Mouse (Mus musculus) CH12.LX (cell line): ENCODE results near the gene Gm20388. TPM values are rescaled to one million over a fixed set of nuclear protein-coding genes. Genes with fewer than 3 reads are reported as not detected.
A peak's percentile ranks its signal among the peaks of the same experiment; 100 is the strongest.

Experiments
- DNase-seq: peaks from one replicate; pipeline ENCODE4 v3.0.0-alpha.2; 2013; ENCODE audit errors: extremely low read depth
- H3K27ac ChIP-seq: 2 replicates; pipeline ENCODE4 v1.5.1; 2012; ENCODE audit warnings: low read depth, mild to moderate bottlenecking, control low read depth, moderate library complexity; ENCODE audit not compliant: insufficient read depth
- H3K27me3 ChIP-seq: replicated peaks from 2 replicates; pipeline ENCODE3; 2012; ENCODE audit warnings: inconsistent platforms
- H3K36me3 ChIP-seq, 2 experiments: replicated peaks in 1 of 2; 2 replicates each; pipeline versions ENCODE3 to v1.6.1; 2012; ENCODE audit warnings: inconsistent platforms in 1 of 2, low read length in 1 of 2, mild to moderate bottlenecking in 1 of 2, mixed read lengths in 1 of 2, moderate library complexity in 1 of 2; ENCODE audit not compliant: control insufficient read depth in 1 of 2, insufficient read depth in 1 of 2
- H3K4me1 ChIP-seq, 2 experiments: 2 replicates each; pipeline ENCODE4 v1.6.1; 2012; ENCODE audit warnings: inconsistent platforms in 1 of 2, moderate library complexity in 1 of 2; ENCODE audit not compliant: insufficient read depth in 2 of 2, control insufficient read depth in 1 of 2
- H3K4me2 ChIP-seq: 2 replicates; pipeline ENCODE4 v1.6.1; 2012; ENCODE audit warnings: low read depth, mild to moderate bottlenecking, control low read depth; ENCODE audit not compliant: poor library complexity, insufficient read depth, severe bottlenecking
- H3K4me3 ChIP-seq, 3 experiments: fragments of 150-350 bp in 1 of 3; sonication (generic) in 1 of 3; replicated peaks in 1 of 3; 2 replicates each; pipeline versions ENCODE3 to v1.5.1; 2011 to 2012; ENCODE audit warnings: low read depth in 2 of 3, low read length in 2 of 3, mild to moderate bottlenecking in 2 of 3, moderate library complexity in 2 of 3, control low read depth in 1 of 3, improper control_type of control experiment in 1 of 3, inconsistent platforms in 1 of 3, mixed read lengths in 1 of 3; ENCODE audit not compliant: poor library complexity in 1 of 3
- H3K79me2 ChIP-seq: replicated peaks from 2 replicates; pipeline ENCODE4 v1.6.1; 2012; ENCODE audit warnings: mild to moderate bottlenecking, moderate library complexity; ENCODE audit not compliant: control insufficient read depth, poor library complexity, insufficient read depth, severe bottlenecking; ENCODE audit errors: extremely low read depth
- H3K9ac ChIP-seq: 2 replicates; pipeline ENCODE4 v1.6.1; 2012; ENCODE audit warnings: low read depth, mild to moderate bottlenecking, control low read depth, moderate library complexity; ENCODE audit not compliant: insufficient read depth
- H3K9me3 ChIP-seq: replicated peaks from 2 replicates; pipeline ENCODE3; 2012; ENCODE audit warnings: low read length, inconsistent platforms, mixed read lengths
- CHD2 ChIP-seq: IDR thresholded peaks from 2 replicates; pipeline ENCODE4 v1.6.1; 2011; ENCODE audit warnings: low read length, improper control_type of control experiment
- CTCF ChIP-seq, 2 experiments: IDR thresholded peaks in 1 of 2; conservative IDR thresholded peaks in 1 of 2; 2 replicates each; pipeline ENCODE4 v1.5.1; 2011 to 2012; ENCODE audit warnings: low read depth in 2 of 2, low read length in 2 of 2, improper control_type of control experiment in 1 of 2, inconsistent platforms in 1 of 2, mild to moderate bottlenecking in 1 of 2, moderate library complexity in 1 of 2
- GABPA ChIP-seq: IDR thresholded peaks from 2 replicates; pipeline ENCODE4 v1.6.1; 2012; ENCODE audit warnings: low read depth, low read length, improper control_type of control experiment, inconsistent platforms; ENCODE audit not compliant: insufficient replicate concordance
- JUN ChIP-seq: IDR thresholded peaks from 2 replicates; pipeline ENCODE4 v1.6.1; 2011; ENCODE audit warnings: low read depth, mild to moderate bottlenecking, low read length, improper control_type of control experiment, moderate library complexity; ENCODE audit not compliant: insufficient read depth
- KAT2A ChIP-seq: IDR thresholded peaks from 2 replicates; pipeline ENCODE4 v1.6.1; 2012; ENCODE audit warnings: low read length, improper control_type of control experiment, inconsistent platforms; ENCODE audit not compliant: insufficient replicate concordance
- MAZ ChIP-seq: IDR thresholded peaks from 2 replicates; pipeline ENCODE4 v1.6.1; 2012; ENCODE audit warnings: low read depth, mild to moderate bottlenecking, inconsistent platforms, low read length, improper control_type of control experiment, moderate library complexity
- MEF2A ChIP-seq: IDR thresholded peaks from 2 replicates; pipeline ENCODE4 v1.6.1; 2014; ENCODE audit warnings: low read depth, mild to moderate bottlenecking, inconsistent platforms, low read length, improper control_type of control experiment, borderline replicate concordance
- MXI1 ChIP-seq: IDR thresholded peaks from 2 replicates; pipeline ENCODE4 v1.6.1; 2011; ENCODE audit warnings: mild to moderate bottlenecking, low read depth, low read length, improper control_type of control experiment
- NELFE ChIP-seq: IDR thresholded peaks from 2 replicates; pipeline ENCODE4 v1.6.1; 2011; ENCODE audit warnings: low read depth, low read length, improper control_type of control experiment
- NRF1 ChIP-seq: IDR thresholded peaks from 2 replicates; pipeline ENCODE4 v1.6.1; 2014; ENCODE audit warnings: low read depth, mild to moderate bottlenecking, inconsistent platforms, low read length, improper control_type of control experiment, moderate library complexity
- PAX5 ChIP-seq: IDR thresholded peaks from 2 replicates; pipeline ENCODE4 v1.6.1; 2012; ENCODE audit warnings: low read length, inconsistent platforms, mixed read lengths
- POLR2A ChIP-seq: IDR thresholded peaks from 2 replicates; pipeline ENCODE4 v1.6.1; 2011; ENCODE audit warnings: low read depth, mild to moderate bottlenecking, improper control_type of control experiment, low read length
- POLR2AphosphoS2 ChIP-seq: IDR thresholded peaks from 2 replicates; pipeline ENCODE4 v1.6.1; 2011; ENCODE audit warnings: low read depth, low read length, improper control_type of control experiment
- RAD21 ChIP-seq: IDR thresholded peaks from 2 replicates; pipeline ENCODE4 v1.6.1; 2011; ENCODE audit warnings: low read depth, mild to moderate bottlenecking, low read length, improper control_type of control experiment, moderate library complexity
- SMC3 ChIP-seq: IDR thresholded peaks from 2 replicates; pipeline ENCODE4 v1.6.1; 2011; ENCODE audit warnings: low read depth, low read length, improper control_type of control experiment
- USF1 ChIP-seq: IDR thresholded peaks from 2 replicates; pipeline ENCODE4 v1.6.1; 2014; ENCODE audit warnings: low read depth, mild to moderate bottlenecking, inconsistent platforms, low read length, improper control_type of control experiment
- USF2 ChIP-seq: conservative IDR thresholded peaks from 2 replicates; pipeline ENCODE4 v1.6.1; 2011; ENCODE audit warnings: low read depth, low read length, improper control_type of control experiment
- ZKSCAN1 ChIP-seq: IDR thresholded peaks from 2 replicates; pipeline ENCODE4 v1.6.1; 2012; ENCODE audit warnings: low read depth, inconsistent platforms, low read length, improper control_type of control experiment, borderline replicate concordance
- ZMIZ1 ChIP-seq: IDR thresholded peaks from 2 replicates; pipeline ENCODE4 v1.6.1; 2012; ENCODE audit warnings: low read depth, mild to moderate bottlenecking, inconsistent platforms, low read length, improper control_type of control experiment
- ZNF384 ChIP-seq: IDR thresholded peaks from 2 replicates; pipeline ENCODE4 v1.6.1; 2012; ENCODE audit warnings: low read depth, low read length, improper control_type of control experiment, inconsistent platforms
- dilution Hi-C: fragments of 300-500 bp; cut with MboI; formaldehyde crosslinking; loops from 2 replicates; pipeline ENCODE4 v1.14.3; 2020; ENCODE audit warnings: low sequenced_read_pairs; ENCODE audit not compliant: extremely low pct_unique_long_range_greater_than_20kb, extremely low pct_ligation_motif_present
- in situ Hi-C: fragments of 300-500 bp; cut with MboI; formaldehyde crosslinking; loops from 3 replicates; pipeline ENCODE4 v1.14.3; 2019; ENCODE audit warnings: low sequenced_read_pairs, low pct_ligation_motif_present, low pct_unique_long_range_greater_than_20kb, mixed read lengths
- polyA plus RNA-seq: library from polyadenylated mRNA; unstranded; fragments of >175 nt; gene quantifications from 2 replicates; pipeline ENCODE4 v1.2.1, GENCODE M21; 2012; ENCODE audit warnings: low read depth; ENCODE audit not compliant: insufficient read length
- total RNA-seq, 2 experiments: library from RNA; depleted of rRNA; stranded (reverse); fragments of 300-350 nt in 1 of 2; fragments of >200 nt in 1 of 2; gene quantifications; 2 replicates each; pipeline ENCODE4 v1.2.3; 2012 to 2014

Gene Gm20388
- total and polyA plus RNA-seq, 3 experiments, result 14.8 to 26.3 (median 22.2) TPM

DNA sequence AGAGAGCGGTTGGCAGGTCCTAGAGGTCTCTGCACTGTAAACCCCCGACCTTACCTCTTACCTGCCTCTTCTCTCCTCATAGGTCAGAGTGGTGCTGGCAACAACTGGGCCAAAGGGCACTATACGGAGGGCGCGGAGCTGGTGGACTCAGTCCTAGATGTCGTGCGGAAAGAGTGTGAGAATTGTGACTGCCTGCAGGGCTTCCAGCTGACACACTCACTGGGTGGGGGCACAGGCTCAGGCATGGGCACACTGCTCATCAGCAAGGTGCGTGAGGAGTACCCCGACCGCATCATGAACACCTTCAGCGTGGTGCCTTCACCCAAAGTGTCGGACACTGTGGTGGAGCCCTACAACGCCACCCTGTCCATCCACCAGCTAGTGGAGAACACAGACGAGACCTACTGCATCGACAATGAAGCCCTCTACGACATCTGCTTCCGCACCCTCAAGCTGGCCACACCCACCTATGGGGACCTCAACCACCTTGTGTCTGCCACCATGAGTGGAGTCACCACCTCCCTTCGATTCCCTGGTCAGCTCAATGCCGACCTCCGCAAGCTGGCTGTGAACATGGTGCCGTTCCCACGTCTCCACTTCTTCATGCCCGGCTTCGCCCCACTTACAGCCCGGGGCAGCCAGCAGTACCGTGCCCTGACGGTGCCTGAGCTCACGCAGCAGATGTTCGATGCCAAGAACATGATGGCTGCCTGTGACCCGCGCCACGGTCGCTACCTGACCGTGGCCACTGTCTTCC lies 3510.1 kb downstream of the Gm20388 start:
- Histone ChIP-seq H3K27me3 (no peaks in the 10 kb centered on the region), H3K4me2 (no peak overlapping the region), H3K36me3 (no peaks in the 10 kb centered on the region), H3K27ac (no peak overlapping the region), H3K9me3 (peaks cover 6% of the 10 kb centered on the region), H3K4me1 (peaks cover 0 to 15% of the 10 kb centered on the region in 2 experiments; a peak in 2 of 4 replicates), H3K9ac (no peak overlapping the region), H3K79me2 (no peaks in the 10 kb centered on the region), H3K4me3 (no peak overlapping the region)
- dilution Hi-C loops (no loop called here), in situ Hi-C loops (no loop called here)
- no peak for DNase-seq
- TF ChIP-seq NRF1, result no peak
- TF ChIP-seq MEF2A, result no peak

DNA sequence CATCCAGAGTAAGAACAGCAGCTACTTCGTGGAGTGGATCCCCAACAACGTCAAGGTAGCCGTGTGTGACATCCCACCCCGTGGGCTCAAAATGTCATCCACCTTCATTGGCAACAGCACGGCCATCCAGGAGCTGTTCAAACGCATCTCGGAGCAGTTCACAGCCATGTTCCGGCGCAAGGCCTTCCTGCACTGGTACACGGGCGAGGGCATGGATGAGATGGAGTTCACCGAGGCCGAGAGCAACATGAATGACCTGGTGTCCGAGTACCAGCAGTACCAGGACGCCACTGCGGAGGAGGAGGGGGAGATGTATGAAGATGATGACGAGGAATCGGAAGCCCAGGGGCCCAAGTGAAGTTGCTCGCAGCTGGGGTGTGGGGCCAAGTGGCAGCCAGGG lies 3510.7 kb downstream of the Gm20388 start:
- peaks cover 2% of the 10 kb centered on the region for H3K79me2 ChIP-seq
- H3K4me2 ChIP-seq, result no peak overlapping the region
- peaks cover 2 to 3% of the 10 kb centered on the region in 2 experiments for H3K36me3 ChIP-seq
- no peak overlapping the region for H3K9ac ChIP-seq
- TF ChIP-seq MEF2A (no peak), KAT2A (no peak), USF1 (no peak), CHD2 (no peak)
- no peak overlapping the region for H3K27ac ChIP-seq
- in situ Hi-C loops (no loop called here), dilution Hi-C loops (no loop called here)
- DNase-seq, result no peak
- H3K4me3 ChIP-seq, result no peak overlapping the region
- H3K4me1 ChIP-seq, result peaks cover 0 to 15% of the 10 kb centered on the region in 2 experiments; a peak in 2 of 4 replicates
- no peaks in the 10 kb centered on the region for H3K27me3 ChIP-seq
- H3K9me3 ChIP-seq, result peaks cover 8% of the 10 kb centered on the region

DNA sequence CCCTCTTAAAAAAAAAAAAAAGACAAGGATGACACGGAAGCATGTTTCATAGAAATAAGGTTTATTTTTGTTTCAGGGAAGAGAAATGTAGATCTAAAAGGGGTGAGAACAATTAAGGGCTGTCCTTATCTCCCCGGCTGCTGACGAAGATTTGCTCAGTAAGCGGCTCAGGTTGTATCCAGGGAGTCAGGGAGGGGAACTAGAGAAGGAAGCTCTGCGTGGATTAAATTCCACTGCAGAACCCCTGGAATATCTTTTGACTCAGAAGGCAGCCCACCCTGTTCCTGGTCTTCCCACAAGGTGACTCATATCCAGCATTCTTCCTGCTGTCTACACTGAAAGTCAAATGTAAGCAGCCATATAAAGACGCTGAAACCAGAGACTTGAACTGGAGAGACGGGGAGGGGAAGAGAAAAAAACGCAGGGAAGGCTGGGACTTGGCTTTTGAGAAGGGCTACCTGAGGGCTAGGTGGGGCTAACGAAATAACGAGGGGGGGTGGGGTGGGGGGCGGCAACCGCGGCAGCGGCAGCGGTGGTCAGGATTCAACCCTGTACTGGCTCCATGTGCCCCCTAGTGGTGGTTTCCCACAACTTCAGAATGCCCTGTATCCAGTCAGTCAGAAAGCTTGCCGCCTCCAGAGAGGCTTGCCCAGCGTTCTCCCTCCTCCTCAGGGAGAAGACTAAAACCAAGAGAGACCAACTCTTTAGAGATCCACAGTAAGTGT lies 3511.6 kb downstream of the Gm20388 start:
- peaks cover 11 to 12% of the 10 kb centered on the region in 2 experiments for H3K36me3 ChIP-seq
- peaks cover 7% of the 10 kb centered on the region for H3K79me2 ChIP-seq
- no peak overlapping the region for H3K4me3 ChIP-seq
- TF ChIP-seq SMC3 (peak; percentile 48), ZMIZ1 (no peak), JUN (no peak), GABPA (no peak), MAZ (no peak), POLR2A (no peak), USF2 (no peak), POLR2AphosphoS2 (no peak), CTCF (conservative IDR thresholded peaks at IDR 0.05 in 1 of 2, IDR thresholded peaks at IDR 0.05 in 1 of 2; ENCODE audit: low read depth in 2 of 2, low read length in 2 of 2) (peak; percentile 25 to 73; a peak in 3 of 4 replicates), ZKSCAN1 (no peak), MXI1 (no peak), PAX5 (no peak), NELFE (no peak), KAT2A (no peak), ZNF384 (peak; percentile 33), RAD21 (peak; percentile 50), NRF1 (no peak)
- H3K27ac ChIP-seq, result no peak overlapping the region
- dilution Hi-C loops, result no loop called here
- peaks cover 17% of the 10 kb centered on the region for H3K9me3 ChIP-seq
- peak; percentile 61 for DNase-seq
- H3K27me3 ChIP-seq, result no peaks in the 10 kb centered on the region
- peaks cover 0 to 15% of the 10 kb centered on the region in 2 experiments; a peak in 2 of 4 replicates for H3K4me1 ChIP-seq
- H3K9ac ChIP-seq, result no peak overlapping the region; the same call in 1 of the 2 replicates
- peak overlapping the region; percentile 58 for H3K4me2 ChIP-seq
- in situ Hi-C loops, result no loop called here
